Comparison of ENCODE assay signal across 8 mouse cellular contexts in the genomic region with DNA sequence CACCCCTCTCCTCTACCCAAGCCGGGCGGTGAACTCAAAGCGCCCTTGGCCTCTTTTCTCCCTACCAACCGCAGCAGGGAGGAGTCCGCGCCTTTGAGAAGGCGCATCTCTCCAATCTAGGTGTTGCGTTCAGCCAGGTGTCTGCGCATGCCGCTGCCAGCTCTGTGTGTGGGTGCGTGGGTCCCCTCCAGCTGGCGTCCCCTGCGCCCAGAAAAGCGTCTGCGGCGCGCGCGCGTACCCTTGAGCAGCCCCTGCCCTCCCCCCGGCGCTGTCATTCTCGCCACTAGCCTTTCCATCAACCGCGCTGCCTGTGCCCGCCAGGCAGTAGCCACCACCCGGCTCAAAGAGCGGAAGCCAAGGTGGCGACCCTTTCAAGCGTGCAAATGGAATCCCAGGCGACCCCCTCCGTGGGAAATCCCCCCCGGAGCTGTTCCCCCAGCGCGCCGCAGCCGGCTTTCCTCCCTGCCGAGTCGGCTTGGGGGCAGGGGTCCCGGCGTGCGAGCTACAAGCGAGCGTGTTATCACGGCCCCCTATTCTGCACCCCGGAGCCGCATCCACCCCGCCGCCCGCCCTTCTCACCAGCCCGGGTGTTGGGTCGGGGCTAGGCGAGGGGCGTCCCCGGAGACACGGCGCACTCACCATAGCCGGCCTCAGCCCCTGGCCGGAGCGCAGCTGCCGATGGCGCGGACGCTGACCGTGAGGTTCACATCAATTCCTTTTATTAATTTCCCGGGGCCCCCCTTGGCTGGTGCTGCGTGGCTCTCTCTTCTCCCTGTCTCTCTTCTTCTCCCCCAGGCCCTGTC. TPM values are rescaled to one million over a fixed set of nuclear protein-coding genes. Genes with fewer than 3 reads are reported as not detected.
DNase-seq lines count a peak whose midpoint lies in the region; ATAC-seq and TF ChIP-seq lines count a peak whose summit lies in the region.

No protein-coding gene starts in this region.

- H3K27me3 ChIP-seq in E14TG2a.4 (ENCODE audit: insufficient read depth, low read length): peaks cover 77% of the 10 kb centered on the region
- peaks cover 46% of the 10 kb centered on the region for H3K27me3 ChIP-seq in hindbrain, embryonic 11.5 days (ENCODE audit: control insufficient read depth, insufficient read depth, low read length)
- peaks cover 80% of the 10 kb centered on the region for H3K27me3 ChIP-seq in limb, embryonic 10.5 days (ENCODE audit: low read depth, poor library complexity, severe bottlenecking)

- under 1% methylated on average over 65 of the region's 67 CpGs for WGBS in hindbrain, embryonic 11.5 days
- WGBS in limb, embryonic 10.5 days: under 1% methylated on average over 67 of the region's 67 CpGs

- DNase-seq in adrenal gland, adult (ENCODE audit: inconsistent age in 2 of 2, low spot score in 1 of 2): peak; percentile 52 to 77
- no peak for DNase-seq in adrenal gland, adult 8-10 months
- peak; percentile 66 for DNase-seq in embryo, embryonic 11 days
- peak; percentile 75 for DNase-seq in hindbrain, embryonic 11.5 days (ENCODE audit: low spot score)
- peak; percentile 74 for DNase-seq in limb, embryonic 10.5 days (ENCODE audit: low spot score)
- peak; percentile 75 for DNase-seq in neural tube, embryonic 10.5 days (ENCODE audit: extremely low spot score, low spot score)
- DNase-seq in thymus, postnatal 25 days: peak; percentile 56

- ATAC-seq in hindbrain, embryonic 11.5 days (ENCODE audit: low FRiP score): peak; percentile 67

- peak overlapping the region; percentile 78 for H3K9ac ChIP-seq in hindbrain, embryonic 11.5 days (ENCODE audit: low read depth, low read length)

- peaks cover 56% of the 10 kb centered on the region for H3K4me1 ChIP-seq in E14TG2a.4 (replicated peaks; ENCODE audit: low read depth, low read length)
- peaks cover 8% of the 10 kb centered on the region for H3K4me1 ChIP-seq in hindbrain, embryonic 11.5 days (replicated peaks; ENCODE audit: control insufficient read depth, insufficient read depth, low read length)
- H3K4me1 ChIP-seq in limb, embryonic 10.5 days: peaks cover 63% of the 10 kb centered on the region

- peak overlapping the region; percentile 97 for H3K4me2 ChIP-seq in hindbrain, embryonic 11.5 days (replicated peaks; ENCODE audit: low read depth, low read length)

- peaks cover 8% of the 10 kb centered on the region; the same call in 1 of the 2 replicates for H3K9me3 ChIP-seq in E14TG2a.4 (ENCODE audit: low read length)
- H3K9me3 ChIP-seq in hindbrain, embryonic 11.5 days (ENCODE audit: control insufficient read depth, low read length): no peaks in the 10 kb centered on the region
- H3K9me3 ChIP-seq in limb, embryonic 10.5 days (replicated peaks): no peaks in the 10 kb centered on the region

- H3K36me3 ChIP-seq in E14TG2a.4 (ENCODE audit: insufficient read depth, low read length): no peaks in the 10 kb centered on the region
- H3K36me3 ChIP-seq in hindbrain, embryonic 11.5 days (ENCODE audit: control insufficient read depth, insufficient read depth, low read length): no peaks in the 10 kb centered on the region
- H3K36me3 ChIP-seq in limb, embryonic 10.5 days: no peaks in the 10 kb centered on the region

- H3K4me3 ChIP-seq in E14TG2a.4 (replicated peaks; ENCODE audit: low read length): peak overlapping the region; percentile 84
- peak overlapping the region; percentile 72 for H3K4me3 ChIP-seq in hindbrain, embryonic 11.5 days (ENCODE audit: low read depth, low read length)
- H3K4me3 ChIP-seq in limb, embryonic 10.5 days: peak overlapping the region; percentile 98

- peak overlapping the region; percentile 89 for H3K27ac ChIP-seq in hindbrain, embryonic 11.5 days (ENCODE audit: low read depth, low read length)
- peak overlapping the region; percentile 93 for H3K27ac ChIP-seq in limb, embryonic 10.5 days

- TF ChIP-seq CTCF in E14TG2a.4 (conservative IDR thresholded peaks at IDR 0.05; ENCODE audit: low read length): no peak

RNA-seq across cellular contexts. Expression of gene Ptch1, which starts 0.7 kb away (rescaled TPM):
- 10 to 100 TPM; 61.8 to 83.5 (median 72.3) TPM for total RNA-seq in adrenal gland, adult 8-10 months (2022)
- polyA plus RNA-seq in hindbrain, embryonic 11.5 days (2014; fragmentation: Nextera tagmentation; extraction: Ambion mirVana): 19.5 and 28.4 TPM in 2 replicates
- polyA plus RNA-seq in limb, embryonic 10.5 days (2016; fragmentation: Nextera tagmentation; extraction: Ambion mirVana): 18.2 and 19.0 TPM in 2 replicates
